In the genomic region with DNA sequence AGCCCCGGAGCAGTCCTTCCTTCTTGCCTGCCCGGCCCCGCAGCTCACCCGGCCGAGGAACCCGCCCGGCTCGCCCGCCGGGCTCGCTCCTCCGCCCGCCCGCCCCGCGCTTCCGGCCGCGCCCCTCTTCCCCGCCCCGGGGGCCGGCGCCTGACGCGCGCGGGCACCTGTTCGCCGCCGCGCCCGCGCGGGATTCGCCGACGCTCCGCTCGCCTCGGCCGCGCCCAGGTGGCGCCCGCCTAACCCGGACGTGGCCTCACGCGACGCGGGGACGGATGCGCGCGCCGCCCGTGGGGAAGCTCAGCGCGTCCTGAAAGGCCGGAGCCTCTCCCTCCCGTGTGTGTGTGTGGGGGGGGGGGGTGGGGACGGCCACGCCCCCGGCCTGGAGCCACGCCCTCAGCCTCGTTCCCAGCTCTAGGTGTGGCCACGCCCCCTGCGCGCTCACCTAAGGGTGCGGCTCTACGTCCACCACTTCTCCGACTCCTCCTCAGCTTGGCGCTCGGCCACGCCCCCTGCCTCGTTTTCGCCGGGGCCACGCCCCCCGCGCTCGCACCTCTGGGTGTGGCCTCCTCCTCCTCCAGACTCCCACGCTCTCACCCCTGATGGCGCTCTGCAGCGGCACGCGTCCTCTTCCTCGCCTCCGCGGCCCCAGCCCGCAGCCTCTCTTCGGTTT, we compare ENCODE assay signal across 1 mouse cellular context.
A peak's percentile ranks its signal among the peaks of the same experiment; 100 is the strongest.
TF ChIP-seq lines count a peak whose summit lies in the region.

No protein-coding gene starts in this region.

TF ChIP-seq in MEL, 35 proteins besides CTCF, POLR2A, EP300 and RAD21 (continued from another document):
- TF ChIP-seq MXI1 (IDR thresholded peaks at IDR 0.05; ENCODE audit: low read depth, low read length) (peak; percentile 30; the same call in 1 of the 2 replicates), ZC3H11A (IDR thresholded peaks at IDR 0.05; ENCODE audit: low read depth, low read length) (no peak), CHD2 (IDR thresholded peaks at IDR 0.05; ENCODE audit: low read length) (no peak), JUND (IDR thresholded peaks at IDR 0.05; ENCODE audit: low read depth, low read length) (no peak)
